Comparison of ENCODE assay signal across 29 mouse cellular contexts in genomic region chr9:58355262-58356050, GRCm38 (mm10). TPM values are rescaled to one million over a fixed set of nuclear protein-coding genes. Genes with fewer than 3 reads are reported as not detected.
DNase-seq lines count a peak whose midpoint lies in the region; ATAC-seq and TF ChIP-seq lines count a peak whose summit lies in the region.
"Had no signal": no experiment of that assay in that cellular context is flagged by ENCODE, and none has a peak within 500 bp of the region (broad histone marks: within the 10 kb centered on the region; RNA-seq: fewer than 3 reads in every experiment).

No protein-coding gene starts in this region.

- peak; percentile 58 for ATAC-seq in forebrain, embryonic 11.5 days (replicated peaks; ENCODE audit: low FRiP score)
- peak; percentile 75 for ATAC-seq in neural tube, embryonic 11.5 days (ENCODE audit: insufficient read depth, low FRiP score, low TSS enrichment)
- ATAC-seq in hindbrain, embryonic 14.5 days (ENCODE audit: low FRiP score) = no peak
- no peak for ATAC-seq in neural tube, embryonic 15.5 days (ENCODE audit: low FRiP score)
- ATAC-seq: CD4-positive, CD25-positive, alpha-beta regulatory T cell, adult 4 months had no signal

- H3K36me3 ChIP-seq in forebrain, embryonic 11.5 days (ENCODE audit: control insufficient read depth, insufficient read depth, low read length) = no peaks in the 10 kb centered on the region
- no peaks in the 10 kb centered on the region for H3K36me3 ChIP-seq in forebrain, embryonic 10.5 days (replicated peaks)
- H3K36me3 ChIP-seq in neural tube, embryonic 11.5 days (ENCODE audit: control insufficient read depth, insufficient read depth, low read length) = no peaks in the 10 kb centered on the region
- H3K36me3 ChIP-seq in hindbrain, embryonic 14.5 days (replicated peaks; ENCODE audit: control insufficient read depth, insufficient read depth) = no peaks in the 10 kb centered on the region
- H3K36me3 ChIP-seq in neural tube, embryonic 15.5 days = no peaks in the 10 kb centered on the region
- H3K36me3 ChIP-seq: heart, embryonic 12.5 days; stomach, embryonic 15.5 days had no signal

- H3K4me2 ChIP-seq in forebrain, embryonic 11.5 days (ENCODE audit: low read depth, low read length, severe bottlenecking) = no peak overlapping the region
- H3K4me2 ChIP-seq in neural tube, embryonic 11.5 days (ENCODE audit: low read depth) = no peak overlapping the region
- no peak overlapping the region for H3K4me2 ChIP-seq in hindbrain, embryonic 14.5 days (replicated peaks)
- no peak overlapping the region for H3K4me2 ChIP-seq in neural tube, embryonic 15.5 days
- H3K4me2 ChIP-seq: heart, embryonic 12.5 days; liver, embryonic 11.5 days; stomach, embryonic 15.5 days had no signal

- no peaks in the 10 kb centered on the region for H3K9me3 ChIP-seq in forebrain, embryonic 11.5 days (ENCODE audit: control insufficient read depth, low read length)
- H3K9me3 ChIP-seq in forebrain, embryonic 10.5 days = no peaks in the 10 kb centered on the region
- no peaks in the 10 kb centered on the region for H3K9me3 ChIP-seq in neural tube, embryonic 11.5 days (ENCODE audit: control insufficient read depth, low read length)
- no peaks in the 10 kb centered on the region for H3K9me3 ChIP-seq in hindbrain, embryonic 14.5 days (ENCODE audit: control insufficient read depth, low read length)
- H3K9me3 ChIP-seq in neural tube, embryonic 15.5 days (replicated peaks) = no peaks in the 10 kb centered on the region
- H3K9me3 ChIP-seq: heart, embryonic 12.5 days; stomach, embryonic 15.5 days had no signal

- DNase-seq in forebrain, embryonic 11.5 days (ENCODE audit: low spot score) = no peak
- no peak for DNase-seq in forebrain, embryonic 10.5 days (ENCODE audit: extremely low spot score, low spot score)
- DNase-seq in neural tube, embryonic 11.5 days (ENCODE audit: low spot score) = peak; percentile 25
- no peak for DNase-seq in neural tube, embryonic 10.5 days (ENCODE audit: extremely low spot score, low spot score)
- DNase-seq in hindbrain, embryonic 14.5 days (ENCODE audit: low spot score) = no peak
- DNase-seq in left cerebral cortex, adult 2 months (ENCODE audit: extremely low spot score in 1 of 2, low spot score in 2 of 2) = no peak
- no peak for DNase-seq in layer of hippocampus, postnatal 36 days
- DNase-seq: adrenal gland, postnatal 25 days; cerebellum, adult 11-12 months; cerebellum, postnatal 36 days; gastrocnemius, adult 2 months; heart, postnatal 14 days; kidney, adult 9 months; kidney, postnatal 36 days; lung, adult 18-20 months; lung, postnatal 14 days; spleen, adult 18-20 months; thymus, adult 18-20 months had no signal

- H3K4me3 ChIP-seq in forebrain, embryonic 11.5 days (ENCODE audit: low read depth, low read length) = no peak overlapping the region
- H3K4me3 ChIP-seq in forebrain, embryonic 10.5 days = no peak overlapping the region
- H3K4me3 ChIP-seq in neural tube, embryonic 11.5 days (ENCODE audit: low read depth, low read length) = no peak overlapping the region
- no peak overlapping the region for H3K4me3 ChIP-seq in hindbrain, embryonic 14.5 days (replicated peaks; ENCODE audit: low read length)
- H3K4me3 ChIP-seq in neural tube, embryonic 15.5 days (replicated peaks) = no peak overlapping the region
- no peak overlapping the region for H3K4me3 ChIP-seq in left cerebral cortex, adult 2 months
- H3K4me3 ChIP-seq: gastrocnemius, adult 2 months; heart, embryonic 12.5 days; stomach, embryonic 15.5 days had no signal

- H3K27ac ChIP-seq in forebrain, embryonic 11.5 days (ENCODE audit: low read depth, low read length) = peak overlapping the region; percentile 39; the same call in 1 of the 2 replicates
- no peak overlapping the region for H3K27ac ChIP-seq in forebrain, embryonic 10.5 days
- H3K27ac ChIP-seq in neural tube, embryonic 11.5 days (ENCODE audit: low read depth, low read length) = no peak overlapping the region
- peak overlapping the region; percentile 38; the same call in 1 of the 2 replicates for H3K27ac ChIP-seq in hindbrain, embryonic 14.5 days
- peak overlapping the region; percentile 9; the same call in 1 of the 2 replicates for H3K27ac ChIP-seq in neural tube, embryonic 15.5 days (replicated peaks)
- no peak overlapping the region for H3K27ac ChIP-seq in left cerebral cortex, adult 2 months
- H3K27ac ChIP-seq: gastrocnemius, adult 2 months; stomach, embryonic 15.5 days had no signal

- no peaks in the 10 kb centered on the region for H3K27me3 ChIP-seq in forebrain, embryonic 11.5 days (ENCODE audit: control insufficient read depth, insufficient read depth, low read length)
- no peaks in the 10 kb centered on the region for H3K27me3 ChIP-seq in forebrain, embryonic 10.5 days (ENCODE audit: poor library complexity, severe bottlenecking)
- H3K27me3 ChIP-seq in neural tube, embryonic 11.5 days (ENCODE audit: control insufficient read depth, insufficient read depth, low read length) = no peaks in the 10 kb centered on the region
- no peaks in the 10 kb centered on the region for H3K27me3 ChIP-seq in hindbrain, embryonic 14.5 days (ENCODE audit: control insufficient read depth, insufficient read depth, low read length)
- no peaks in the 10 kb centered on the region for H3K27me3 ChIP-seq in neural tube, embryonic 15.5 days (replicated peaks)
- H3K27me3 ChIP-seq: heart, embryonic 12.5 days; stomach, embryonic 15.5 days had no signal

- TF ChIP-seq CTCF in left cerebral cortex, adult 2 months (IDR thresholded peaks at IDR 0.05) = no peak

- H3K9ac ChIP-seq in forebrain, embryonic 11.5 days (ENCODE audit: low read length) = no peak overlapping the region
- no peak overlapping the region for H3K9ac ChIP-seq in neural tube, embryonic 11.5 days (ENCODE audit: low read length)
- H3K9ac ChIP-seq in hindbrain, embryonic 14.5 days = no peak overlapping the region
- no peak overlapping the region for H3K9ac ChIP-seq in neural tube, embryonic 15.5 days (replicated peaks)
- H3K9ac ChIP-seq: heart, embryonic 12.5 days; stomach, embryonic 15.5 days had no signal

- WGBS in forebrain, embryonic 11.5 days = 28% methylated on average over 6 of the region's 6 CpGs
- 49% methylated on average over 6 of the region's 6 CpGs for WGBS in forebrain, embryonic 10.5 days
- 22% methylated on average over 6 of the region's 6 CpGs for WGBS in neural tube, embryonic 11.5 days
- 15% methylated on average over 6 of the region's 6 CpGs for WGBS in hindbrain, embryonic 14.5 days
- WGBS in neural tube, embryonic 15.5 days = 13% methylated on average over 6 of the region's 6 CpGs

- H3K4me1 ChIP-seq in forebrain, embryonic 11.5 days (replicated peaks; ENCODE audit: control insufficient read depth, insufficient read depth, low read length) = peaks cover 8% of the 10 kb centered on the region; the same call in 1 of the 2 replicates
- H3K4me1 ChIP-seq in forebrain, embryonic 10.5 days = peaks cover 11% of the 10 kb centered on the region
- H3K4me1 ChIP-seq in neural tube, embryonic 11.5 days (ENCODE audit: control insufficient read depth, insufficient read depth, low read length) = peaks cover 7% of the 10 kb centered on the region; the same call in 1 of the 2 replicates
- peaks cover 15% of the 10 kb centered on the region; the same call in 1 of the 2 replicates for H3K4me1 ChIP-seq in hindbrain, embryonic 14.5 days (replicated peaks; ENCODE audit: control insufficient read depth, insufficient read depth, low read length)
- peaks cover 16% of the 10 kb centered on the region for H3K4me1 ChIP-seq in neural tube, embryonic 15.5 days
- H3K4me1 ChIP-seq: heart, embryonic 12.5 days; stomach, embryonic 15.5 days had no signal

- intact Hi-C loops in left cerebral cortex, adult 2 months (cut with DNase I) = no loop called here

RNA-seq across cellular contexts. Expression of gene Tbc1d21, which starts 14.8 kb away (rescaled TPM):
- not detected in 2 replicates for polyA plus RNA-seq in forebrain, embryonic 11.5 days (2014; fragmentation: Nextera tagmentation; extraction: Ambion mirVana)
- polyA plus RNA-seq in forebrain, embryonic 10.5 days (2016; fragmentation: Nextera tagmentation; extraction: Ambion mirVana) = not detected in 2 replicates
- not detected in 2 replicates for polyA plus RNA-seq in neural tube, embryonic 11.5 days (2014; fragmentation: Nextera tagmentation; extraction: Ambion mirVana)
- polyA plus RNA-seq in hindbrain, embryonic 14.5 days (2014; fragmentation: Nextera tagmentation; extraction: Ambion mirVana) = not detected in 2 replicates
- not detected in 2 replicates for polyA plus RNA-seq in neural tube, embryonic 15.5 days (2015; fragmentation: Nextera tagmentation; extraction: Ambion mirVana)
- not detected for total RNA-seq in left cerebral cortex, adult 2 months (2021)
- not detected for total RNA-seq in layer of hippocampus, postnatal 36 days (2021)
- total RNA-seq: adrenal gland, postnatal 25 days; gastrocnemius, adult 2 months; granulocyte monocyte progenitor cell, adult 5-6 weeks; heart, postnatal 14 days; left cerebral cortex, adult 8-10 months; megakaryocyte, adult 5-6 weeks; MEL had no signal
- polyA plus RNA-seq: CD4-positive, CD25-positive, alpha-beta regulatory T cell, adult 4 months; heart, embryonic 12.5 days; intestine, embryonic 14.5 days; limb, embryonic 11.5 days; liver, embryonic 11.5 days; stomach, embryonic 15.5 days had no signal

RNA-seq across cellular contexts. Expression of gene Loxl1, which starts 42.5 kb away (rescaled TPM):
- 10.2 and 13.0 TPM in 2 replicates for polyA plus RNA-seq in forebrain, embryonic 11.5 days (2014; fragmentation: Nextera tagmentation; extraction: Ambion mirVana)
- 7.1 and 7.2 TPM in 2 replicates for polyA plus RNA-seq in forebrain, embryonic 10.5 days (2016; fragmentation: Nextera tagmentation; extraction: Ambion mirVana)
- polyA plus RNA-seq in neural tube, embryonic 11.5 days (2014; fragmentation: Nextera tagmentation; extraction: Ambion mirVana) = 12.8 and 13.5 TPM in 2 replicates
- polyA plus RNA-seq in hindbrain, embryonic 14.5 days (2014; fragmentation: Nextera tagmentation; extraction: Ambion mirVana) = 7.9 and 9.6 TPM in 2 replicates
- polyA plus RNA-seq in neural tube, embryonic 15.5 days (2015; fragmentation: Nextera tagmentation; extraction: Ambion mirVana) = 10.2 and 12.1 TPM in 2 replicates
- 1 to 10 TPM; 2.1 to 2.2 TPM for total RNA-seq in left cerebral cortex, adult 2 months (2021)
- 1 to 10 TPM; 3.5 to 3.9 TPM for total RNA-seq in layer of hippocampus, postnatal 36 days (2021)
- total RNA-seq: granulocyte monocyte progenitor cell, adult 5-6 weeks; MEL had no signal
- polyA plus RNA-seq: CD4-positive, CD25-positive, alpha-beta regulatory T cell, adult 4 months had no signal

Comparison
In these comparisons a context has a peak if more than half of its experiments do, and no peak if none do; other contexts are left out.
1. ATAC-seq: peak in forebrain, embryonic 11.5 days (single experiment) and neural tube, embryonic 11.5 days (single experiment); none in hindbrain, embryonic 14.5 days (single experiment) and neural tube, embryonic 15.5 days (single experiment).
2. H3K27ac ChIP-seq: peak in forebrain, embryonic 11.5 days (single experiment), hindbrain, embryonic 14.5 days (single experiment) and neural tube, embryonic 15.5 days (single experiment); none in forebrain, embryonic 10.5 days (single experiment), neural tube, embryonic 11.5 days (single experiment) and left cerebral cortex, adult 2 months (single experiment).